In the genomic region with DNA sequence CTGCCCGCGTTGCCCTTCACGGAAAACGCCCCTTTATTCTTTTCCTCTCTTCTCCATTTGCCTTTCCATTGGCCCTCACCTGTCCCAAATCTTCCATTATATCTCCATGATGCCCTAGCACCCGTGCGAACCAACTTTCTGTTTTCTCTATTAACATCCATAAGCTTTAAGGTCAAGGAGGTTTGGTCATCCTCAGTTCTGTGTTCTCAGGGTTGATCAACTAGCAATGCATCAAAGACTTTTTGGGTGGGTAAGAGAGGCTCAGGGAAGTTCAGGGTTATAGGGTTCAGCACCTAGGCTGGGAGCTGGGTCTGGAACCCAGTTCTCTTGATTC, we compare ENCODE assay signal across 9 mouse cellular contexts. TPM values are rescaled to one million over a fixed set of nuclear protein-coding genes. Genes with fewer than 3 reads are reported as not detected.
DNase-seq lines count a peak whose midpoint lies in the region; ATAC-seq and TF ChIP-seq lines count a peak whose summit lies in the region.
"Had no signal": no experiment of that assay in that cellular context is flagged by ENCODE, and none has a peak within 500 bp of the region (broad histone marks: within the 10 kb centered on the region; RNA-seq: fewer than 3 reads in every experiment).

A gene (plus strand): TSS at position 301 of the 334 bp plus-strand sequence.

- TF ChIP-seq POLR2A in cortical plate, adult 2 months (IDR thresholded peaks at IDR 0.05; ENCODE audit: extremely low read depth, insufficient read depth, low read length), result no peak

- H3K4me1 ChIP-seq in heart, embryonic 16.5 days (ENCODE audit: control insufficient read depth, insufficient read depth, low read length), result peaks cover 10% of the 10 kb centered on the region; the same call in 1 of the 2 replicates
- H3K4me1 ChIP-seq in cortical plate, adult 2 months (ENCODE audit: control insufficient read depth, insufficient read depth, low read length), result peaks cover 7% of the 10 kb centered on the region
- peaks cover 4% of the 10 kb centered on the region; the same call in 1 of the 2 replicates for H3K4me1 ChIP-seq in intestine, embryonic 14.5 days (replicated peaks; ENCODE audit: control insufficient read depth, insufficient read depth, low read length)
- H3K4me1 ChIP-seq in midbrain, embryonic 11.5 days (ENCODE audit: control insufficient read depth, insufficient read depth, low read length), result peaks cover 25% of the 10 kb centered on the region

- H3K4me3 ChIP-seq in heart, embryonic 16.5 days (ENCODE audit: low read length), result peak within 1 kb of the TSS; percentile 61
- H3K4me3 ChIP-seq in cortical plate, adult 2 months (ENCODE audit: insufficient read depth, low read length), result peak within 1 kb of the TSS; percentile 87
- H3K4me3 ChIP-seq in intestine, embryonic 14.5 days (ENCODE audit: low read depth, low read length), result peak within 1 kb of the TSS; percentile 55
- peak within 1 kb of the TSS; percentile 62 for H3K4me3 ChIP-seq in midbrain, embryonic 11.5 days (ENCODE audit: low read depth, low read length)

- DNase-seq in heart, postnatal 4 days, result no peak
- no peak for DNase-seq in intestine, embryonic 14.5 days (ENCODE audit: low spot score)
- DNase-seq in midbrain, embryonic 11.5 days (ENCODE audit: low spot score, missing footprints), result no peak
- DNase-seq in right cerebral cortex, postnatal 14 days, result no peak
- DNase-seq in spleen, adult 18-20 months, result no peak
- DNase-seq in adrenal gland, postnatal 36 days, result no peak

- peaks cover 46% of the 10 kb centered on the region for H3K27me3 ChIP-seq in heart, embryonic 16.5 days (ENCODE audit: control insufficient read depth, insufficient read depth, low read length)
- peaks cover 29% of the 10 kb centered on the region for H3K27me3 ChIP-seq in intestine, embryonic 14.5 days (replicated peaks; ENCODE audit: control insufficient read depth, insufficient read depth, low read length)
- H3K27me3 ChIP-seq in midbrain, embryonic 11.5 days (ENCODE audit: control insufficient read depth, insufficient read depth, low read length), result peaks cover 9% of the 10 kb centered on the region; the same call in 1 of the 2 replicates

- H3K4me2 ChIP-seq in heart, embryonic 16.5 days (ENCODE audit: low read depth, low read length), result peak within 1 kb of the TSS; percentile 85
- H3K4me2 ChIP-seq in intestine, embryonic 14.5 days (ENCODE audit: low read length), result peak within 1 kb of the TSS; percentile 97
- peak within 1 kb of the TSS; percentile 92 for H3K4me2 ChIP-seq in midbrain, embryonic 11.5 days

- no peaks in the 10 kb centered on the region for H3K36me3 ChIP-seq in heart, embryonic 16.5 days (ENCODE audit: control insufficient read depth, insufficient read depth)
- no peaks in the 10 kb centered on the region for H3K36me3 ChIP-seq in intestine, embryonic 14.5 days (ENCODE audit: control insufficient read depth, insufficient read depth, low read length)
- no peaks in the 10 kb centered on the region; the same call in none of the 2 replicates for H3K36me3 ChIP-seq in midbrain, embryonic 11.5 days (ENCODE audit: control insufficient read depth, insufficient read depth, low read length)

- H3K9ac ChIP-seq in heart, embryonic 16.5 days (ENCODE audit: low read length), result peak within 1 kb of the TSS; percentile 63
- peak within 1 kb of the TSS; percentile 58 for H3K9ac ChIP-seq in intestine, embryonic 14.5 days (ENCODE audit: low read length)
- H3K9ac ChIP-seq in midbrain, embryonic 11.5 days (ENCODE audit: low read length), result peak within 1 kb of the TSS; percentile 94

- TF ChIP-seq CTCF in cortical plate, adult 2 months (IDR thresholded peaks at IDR 0.05; ENCODE audit: extremely low read depth, insufficient read depth, low read length), result no peak

- ATAC-seq in heart, embryonic 16.5 days (replicated peaks; ENCODE audit: extremely low read depth, insufficient read depth, low FRiP score), result no peak
- ATAC-seq in intestine, embryonic 14.5 days (replicated peaks; ENCODE audit: low FRiP score, low TSS enrichment, low read depth), result no peak
- no peak for ATAC-seq in midbrain, embryonic 11.5 days (ENCODE audit: low FRiP score)

- H3K27ac ChIP-seq in heart, embryonic 16.5 days (ENCODE audit: low read length), result no peak within 1 kb of the TSS
- H3K27ac ChIP-seq in cortical plate, adult 2 months (ENCODE audit: insufficient read depth, low read length), result peak within 1 kb of the TSS; percentile 79
- peak within 1 kb of the TSS; percentile 51; the same call in 1 of the 2 replicates for H3K27ac ChIP-seq in intestine, embryonic 14.5 days (ENCODE audit: low read depth)
- peak within 1 kb of the TSS; percentile 92 for H3K27ac ChIP-seq in midbrain, embryonic 11.5 days (ENCODE audit: low read depth, low read length)

- no peaks in the 10 kb centered on the region for H3K9me3 ChIP-seq in heart, embryonic 16.5 days (replicated peaks; ENCODE audit: control insufficient read depth, low read length)
- H3K9me3 ChIP-seq in intestine, embryonic 14.5 days (ENCODE audit: control insufficient read depth, low read length), result no peaks in the 10 kb centered on the region
- H3K9me3 ChIP-seq in midbrain, embryonic 11.5 days (ENCODE audit: control insufficient read depth, low read length), result no peaks in the 10 kb centered on the region

- WGBS in heart, embryonic 16.5 days, result 27% methylated on average over 6 of the region's 6 CpGs
- WGBS in intestine, embryonic 14.5 days, result 27% methylated on average over 6 of the region's 6 CpGs
- WGBS in midbrain, embryonic 11.5 days, result 27% methylated on average over 6 of the region's 6 CpGs

RNA-seq across cellular contexts. Expression of the gene that starts here (rescaled TPM):
- polyA plus RNA-seq in heart, embryonic 16.5 days (2015; fragmentation: Nextera tagmentation; extraction: Ambion mirVana), result 3.9 and 4.1 TPM in 2 replicates
- total RNA-seq in heart, postnatal 4 days (2021), result 1 to 10 TPM; 1.3 to 1.9 TPM
- 367 and 405 TPM in 2 replicates for polyA plus RNA-seq in cortical plate, adult 2 months (2012; rRNA removed)
- polyA plus RNA-seq in intestine, embryonic 14.5 days (2014; fragmentation: Nextera tagmentation; extraction: Ambion mirVana), result 16.0 and 18.3 TPM in 2 replicates
- polyA plus RNA-seq in midbrain, embryonic 11.5 days (2014; fragmentation: Nextera tagmentation; extraction: Ambion mirVana), result 163 and 169 TPM in 2 replicates
- total RNA-seq in adrenal gland, postnatal 36 days (2021), result 1 to 10 TPM; 2.6 to 4.3 TPM
- total RNA-seq: MEL had no signal
